Mouse (Mus musculus) spleen, postnatal 14 days (tissue): Measurements from ENCODE around the gene Pdlim4.

Experiments
- DNase-seq, 2 experiments: peaks; one replicate each; pipeline ENCODE4 v3.0.0; 2021 to 2022; ENCODE audit warnings: low spot score in 2 of 2

Pdlim4 gene

DNA sequence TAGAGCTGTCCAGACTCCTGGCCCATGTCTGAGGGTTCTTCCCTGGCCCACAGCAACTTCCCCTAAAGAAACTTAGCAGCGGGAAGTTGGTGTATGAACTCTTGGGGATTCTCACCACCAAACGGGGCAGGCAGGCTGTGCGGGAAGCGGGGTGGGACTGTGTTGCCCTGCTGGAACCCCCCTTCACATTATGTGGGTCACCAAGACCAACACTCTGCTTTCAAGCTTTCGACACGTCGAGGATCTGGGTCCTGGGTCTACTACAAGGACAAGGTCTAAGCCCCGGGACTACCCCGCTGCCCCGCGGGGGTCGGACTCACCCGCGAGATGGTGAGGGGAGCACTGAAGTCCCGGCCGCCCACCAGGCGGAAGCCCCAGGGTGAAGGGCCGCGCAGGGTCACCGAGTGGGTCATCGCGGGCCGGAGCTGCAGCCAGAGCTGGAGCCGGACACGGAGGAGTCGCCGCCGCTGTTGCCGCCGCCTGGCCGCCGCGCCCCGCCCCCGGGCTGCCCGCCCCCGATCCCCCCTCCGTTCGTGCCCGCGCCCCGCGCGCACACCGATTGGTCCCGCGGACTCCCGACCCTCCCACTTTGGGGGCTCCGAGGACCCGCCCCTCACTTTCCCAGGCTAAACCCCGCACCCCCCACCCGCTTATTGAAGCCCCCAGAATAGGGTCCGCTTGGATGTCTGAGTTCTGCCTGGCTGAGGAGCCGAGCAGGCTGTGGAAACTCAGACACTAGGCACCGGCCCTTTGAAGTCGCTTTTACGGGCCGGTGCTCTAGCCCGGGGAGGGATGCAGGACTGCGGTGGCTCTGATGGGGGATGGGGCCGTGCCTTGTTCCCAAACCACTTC is at the start of gene Pdlim4:
Gene Pdlim4 (minus strand): TSS at position 495 of the 852 bp plus-strand sequence.
- DNase-seq, result no peak

DNA sequence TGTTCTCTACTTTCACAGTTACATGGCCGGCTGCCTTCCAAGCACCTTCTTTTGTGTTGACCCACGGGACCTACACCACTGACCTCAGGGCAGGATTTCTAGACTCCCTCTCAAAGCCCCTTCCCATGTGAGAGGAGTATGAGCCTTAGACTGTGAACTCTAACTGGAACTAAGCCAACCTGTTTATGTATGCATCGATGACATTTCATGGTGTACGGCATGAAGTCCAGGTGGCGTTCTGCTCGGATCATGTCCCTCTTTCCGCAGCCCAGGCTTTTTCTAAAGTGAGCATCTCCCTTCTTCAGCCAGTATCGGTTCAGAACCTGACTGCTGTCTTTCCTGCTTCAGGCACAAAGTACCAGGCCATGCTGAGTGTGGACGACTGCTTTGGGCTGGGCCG is 48.3 kb upstream of the Pdlim4 start:
- DNase-seq, result no peak

DNA sequence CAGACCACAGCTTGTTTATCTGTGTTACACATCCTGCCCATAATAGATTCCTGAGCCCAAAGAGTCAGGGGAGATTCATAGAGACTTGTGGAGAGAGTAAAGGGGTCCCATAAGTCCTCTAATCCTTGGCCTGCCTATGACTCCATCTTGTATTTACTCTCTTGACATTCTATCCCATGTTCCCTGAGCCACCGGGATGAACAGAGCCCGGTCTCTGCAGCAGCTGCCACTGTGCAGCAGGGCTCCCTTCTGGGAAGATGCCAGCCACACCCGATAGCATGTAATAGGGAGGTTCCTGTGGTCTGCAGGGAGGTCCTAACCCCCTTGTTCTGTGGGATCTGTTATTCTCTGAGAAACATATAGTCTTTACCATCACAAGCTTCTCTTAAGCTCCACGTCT is 47.6 kb upstream of the Pdlim4 start:
- no peak for DNase-seq

DNA sequence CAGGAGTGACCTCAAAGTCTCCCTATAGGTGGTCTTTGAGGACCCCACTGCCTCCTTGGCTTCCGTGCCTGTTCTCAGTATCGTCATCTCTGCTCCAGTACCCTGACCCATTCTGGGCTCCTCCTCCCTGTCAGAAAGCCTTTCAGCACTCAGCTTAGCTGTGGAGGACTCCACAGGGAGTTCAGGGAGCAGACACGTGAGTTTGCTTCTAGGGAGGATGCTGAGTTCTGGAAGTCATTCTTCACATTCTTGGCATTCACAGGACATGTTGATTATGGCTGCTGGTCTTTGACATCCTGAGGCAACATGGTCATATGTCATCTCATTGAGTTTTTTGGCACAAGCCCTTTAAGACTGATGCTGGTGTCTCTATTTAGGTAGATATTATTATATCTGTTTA is 47.1 kb upstream of the Pdlim4 start:
- peak in 1 of 2 experiments; percentile 5 for DNase-seq

DNA sequence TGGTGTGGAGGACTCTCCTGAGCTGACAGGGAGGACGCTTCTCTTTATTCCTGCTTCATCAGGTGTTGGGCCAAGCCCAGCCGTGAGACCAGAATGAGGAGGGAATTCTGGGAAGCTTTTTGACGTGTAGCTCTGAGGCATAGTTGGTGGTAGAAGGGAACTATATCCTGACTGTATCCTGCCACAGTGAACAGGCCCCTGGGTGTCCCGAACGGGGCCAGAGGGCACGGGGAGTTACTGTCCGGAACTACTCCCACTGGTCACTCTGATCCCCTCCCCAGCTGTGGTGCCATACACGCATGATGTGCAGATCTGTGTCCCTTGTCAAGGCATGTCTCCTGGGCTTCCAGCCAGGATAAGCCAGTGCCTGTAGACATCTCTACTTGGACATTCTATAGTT is 46.5 kb upstream of the Pdlim4 start:
- peak in 1 of 2 experiments; percentile 5 for DNase-seq

DNA sequence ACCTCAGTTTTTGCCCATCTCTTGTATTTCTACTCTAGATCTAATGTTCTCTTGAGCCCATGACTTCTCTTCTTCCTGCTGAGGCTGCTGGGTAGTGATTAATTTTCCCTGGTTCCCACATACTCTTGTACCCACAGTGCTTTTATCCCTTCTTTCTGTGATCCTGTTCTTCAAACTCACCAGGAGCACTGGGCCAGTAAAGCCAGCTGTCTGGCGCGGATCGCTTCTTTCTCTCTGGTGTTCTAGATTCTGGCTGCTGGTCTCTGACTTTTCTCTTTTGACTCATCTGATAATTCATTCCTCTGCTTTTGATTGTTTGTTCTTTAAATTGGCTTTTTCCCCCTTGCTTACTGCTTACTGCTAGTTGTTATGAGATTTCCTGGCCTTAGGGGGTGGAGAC is 45.9 kb upstream of the Pdlim4 start:
- no peak for DNase-seq

DNA sequence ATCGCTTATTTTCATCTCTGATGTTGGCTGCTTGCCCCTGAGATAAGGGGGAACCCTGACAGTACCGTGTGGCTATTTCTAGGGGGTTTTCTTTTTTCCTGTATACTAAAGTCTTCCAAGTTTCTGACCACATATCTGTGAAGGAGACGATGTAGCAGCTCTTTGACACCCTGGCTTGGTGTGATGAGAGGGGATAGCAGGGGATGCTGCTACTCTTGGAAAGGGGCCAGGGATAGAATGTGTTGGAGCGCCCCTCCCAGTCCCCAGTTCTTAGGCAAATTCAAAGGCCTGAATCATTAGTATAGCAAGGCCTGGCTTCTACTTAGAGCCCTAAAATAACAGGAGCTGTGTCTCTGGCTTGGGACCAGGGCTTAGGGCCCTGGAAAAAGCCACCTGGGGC is 44.5 kb upstream of the Pdlim4 start:
- DNase-seq, result no peak

DNA sequence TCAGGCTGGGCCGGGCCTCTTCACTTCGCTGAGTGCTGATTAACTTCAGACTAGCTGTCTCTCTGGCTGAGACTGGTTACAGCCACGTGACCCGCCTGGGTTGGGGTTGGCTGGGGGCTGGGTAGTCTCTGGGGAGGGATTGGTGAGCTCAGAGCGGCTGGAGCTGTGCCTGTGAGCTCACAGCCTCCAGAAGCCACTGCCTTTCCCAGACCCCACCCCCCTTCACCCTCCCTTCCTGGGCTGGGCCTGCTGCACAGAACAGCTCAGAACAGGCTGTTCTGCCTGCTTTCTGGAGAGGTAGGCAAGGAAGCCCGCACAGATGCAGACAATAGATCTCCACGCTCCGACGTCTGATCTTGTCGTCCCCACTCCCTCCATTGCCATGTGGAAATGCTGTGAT is 44.1 kb upstream of the Pdlim4 start:
- DNase-seq, result no peak

DNA sequence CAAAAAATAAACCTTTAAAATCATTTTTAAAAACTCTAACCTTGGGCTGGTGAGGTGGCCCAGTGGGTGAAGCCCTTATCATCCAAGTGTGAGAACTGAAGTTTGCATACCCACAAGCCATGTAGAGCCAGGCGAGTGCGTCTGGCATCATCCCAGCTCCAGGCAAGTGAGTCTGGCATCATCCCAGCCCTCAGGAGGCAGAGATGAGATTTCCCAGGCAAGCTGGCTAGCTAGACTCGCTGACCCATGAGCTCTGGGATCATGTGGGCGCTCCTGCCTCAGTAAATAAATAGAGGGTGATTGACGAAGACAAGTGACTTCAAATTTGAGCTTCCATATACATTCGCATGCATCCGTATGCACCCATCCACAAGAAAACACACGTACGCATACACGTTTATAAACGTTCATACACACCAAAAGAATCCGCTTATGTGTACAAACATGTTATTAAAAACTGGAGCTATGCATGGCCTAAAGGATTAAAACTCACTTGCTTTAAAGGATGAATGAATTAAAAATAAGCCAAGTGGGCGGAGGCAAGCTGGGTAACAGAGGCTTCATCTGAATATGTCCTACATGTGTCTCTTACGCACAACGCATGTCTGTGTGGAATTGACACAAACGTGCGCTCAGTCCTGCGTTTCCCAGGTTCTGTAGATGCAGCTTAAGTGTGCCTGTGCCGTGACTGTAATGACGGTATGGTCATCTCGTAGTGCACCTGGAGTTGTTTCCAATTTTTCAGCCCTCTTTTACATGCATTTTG is 43.3 kb upstream of the Pdlim4 start:
- no peak for DNase-seq

DNA sequence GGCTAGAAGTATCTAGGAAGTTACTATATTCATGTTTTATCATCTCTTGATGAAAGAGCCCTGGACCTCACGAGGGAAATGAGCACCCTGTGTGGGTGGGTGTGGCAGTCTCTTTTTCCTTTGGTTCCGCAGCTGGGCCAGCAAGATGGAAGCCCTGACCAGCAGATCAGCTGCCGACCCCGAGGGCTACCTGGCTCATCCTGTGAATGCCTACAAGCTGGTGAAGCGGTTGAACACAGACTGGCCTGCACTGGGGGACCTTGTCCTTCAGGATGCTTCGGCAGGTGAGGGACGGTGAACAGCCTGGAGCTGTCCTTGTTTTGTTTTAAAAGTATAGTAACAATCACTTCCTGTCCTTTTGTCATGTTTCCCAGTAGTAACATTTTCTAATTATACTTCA is 42.5 kb upstream of the Pdlim4 start:
- no peak for DNase-seq

DNA sequence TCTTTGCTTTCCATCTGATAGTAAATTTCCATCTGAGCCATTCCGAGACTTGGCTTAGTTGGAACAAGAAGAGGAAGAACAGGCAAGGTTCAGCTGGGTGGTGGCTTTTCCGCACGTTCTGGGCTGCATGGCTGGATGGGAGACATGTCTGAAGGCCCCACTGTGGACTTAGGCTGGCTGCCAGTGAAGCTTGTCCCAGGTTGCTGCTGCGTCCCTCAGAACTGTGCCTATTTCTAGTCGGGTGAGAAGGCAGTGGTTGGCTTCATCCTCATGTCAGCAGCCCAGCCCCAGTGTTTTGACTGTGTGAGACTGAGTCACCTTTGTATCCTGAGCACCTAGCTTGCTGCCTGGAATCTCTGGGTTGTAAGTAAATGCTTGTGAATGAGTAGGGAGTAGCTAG is 40.1 kb upstream of the Pdlim4 start:
- no peak for DNase-seq

DNA sequence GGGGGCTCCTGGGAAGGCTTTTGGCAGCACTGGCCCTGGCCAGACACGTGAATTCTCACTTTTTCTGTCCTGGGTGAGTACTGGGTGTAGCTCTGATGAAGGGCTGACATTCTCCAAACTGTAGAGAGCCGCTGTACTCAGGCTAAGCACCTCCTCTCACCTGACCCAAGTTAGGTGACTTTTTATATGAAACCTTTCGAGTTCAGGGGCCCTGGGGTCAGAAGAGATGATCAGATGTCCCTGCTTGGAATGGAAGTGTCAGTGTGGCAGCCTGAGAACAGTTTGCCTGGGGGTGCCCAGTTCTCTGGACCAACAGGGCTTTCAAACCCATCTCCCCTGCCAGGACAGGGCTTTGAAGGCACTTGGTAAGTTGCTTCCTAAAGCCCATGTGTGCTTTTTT is 39.3 kb upstream of the Pdlim4 start:
- DNase-seq, result no peak

DNA sequence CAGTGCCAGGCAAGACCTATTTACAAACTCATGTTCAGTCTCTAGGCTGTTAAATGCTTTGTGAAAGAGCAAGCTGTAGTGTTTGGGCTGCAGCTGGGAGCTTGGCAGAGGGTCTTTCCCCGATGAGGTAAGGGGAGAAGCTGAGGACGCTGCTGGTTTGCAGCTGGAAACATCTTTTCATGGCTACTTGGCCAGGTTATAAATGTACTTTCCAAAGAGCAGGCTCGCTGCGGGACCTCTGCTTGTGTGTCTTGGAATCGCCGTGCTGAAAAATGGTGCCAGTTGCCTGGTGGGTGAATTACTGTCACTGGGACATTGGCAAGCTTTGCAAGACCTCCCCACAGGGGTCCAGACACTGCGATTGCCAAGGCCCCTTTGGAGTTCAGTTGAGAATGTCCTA is 38.4 kb upstream of the Pdlim4 start:
- no peak for DNase-seq

DNA sequence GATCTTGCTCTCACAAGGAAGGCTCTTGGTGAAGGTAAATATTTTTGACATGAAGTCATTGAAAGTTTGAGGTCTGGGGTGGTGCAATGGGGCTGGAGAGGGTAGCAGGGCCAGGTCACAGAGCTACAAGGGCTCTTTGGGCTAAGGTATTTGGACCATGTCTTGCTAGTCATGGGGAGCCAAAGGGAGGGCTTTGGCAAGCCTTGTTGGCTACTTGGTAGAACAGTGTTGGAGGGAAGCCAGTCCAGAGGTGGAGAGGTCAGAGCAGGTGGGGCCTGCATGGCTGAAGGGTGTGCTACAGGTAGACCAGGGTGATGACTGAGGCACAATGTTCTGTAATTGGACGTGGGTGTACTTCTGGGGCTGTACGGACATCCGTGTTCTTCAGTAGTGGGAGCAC is 37.9 kb upstream of the Pdlim4 start:
- DNase-seq, result no peak

DNA sequence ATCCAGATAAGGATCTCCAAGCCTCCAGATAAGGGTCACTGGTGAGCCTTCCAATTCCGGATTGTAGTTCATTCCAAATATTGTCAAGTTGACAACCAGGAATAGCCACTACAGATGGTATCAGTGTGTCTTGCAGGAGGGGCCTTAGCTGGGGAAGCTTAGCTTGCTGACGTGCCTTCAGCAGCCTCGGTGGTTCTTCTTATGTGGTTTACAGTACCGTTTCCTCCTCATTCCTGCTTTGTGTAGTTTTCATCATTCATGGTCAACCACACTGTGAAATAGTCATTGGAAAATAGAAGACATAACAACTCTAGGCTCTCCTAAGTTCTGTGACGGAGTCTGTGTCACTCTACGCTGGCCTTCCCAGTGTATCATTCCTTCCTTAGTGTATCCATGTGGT is 36.2 kb upstream of the Pdlim4 start:
- DNase-seq, result no peak

DNA sequence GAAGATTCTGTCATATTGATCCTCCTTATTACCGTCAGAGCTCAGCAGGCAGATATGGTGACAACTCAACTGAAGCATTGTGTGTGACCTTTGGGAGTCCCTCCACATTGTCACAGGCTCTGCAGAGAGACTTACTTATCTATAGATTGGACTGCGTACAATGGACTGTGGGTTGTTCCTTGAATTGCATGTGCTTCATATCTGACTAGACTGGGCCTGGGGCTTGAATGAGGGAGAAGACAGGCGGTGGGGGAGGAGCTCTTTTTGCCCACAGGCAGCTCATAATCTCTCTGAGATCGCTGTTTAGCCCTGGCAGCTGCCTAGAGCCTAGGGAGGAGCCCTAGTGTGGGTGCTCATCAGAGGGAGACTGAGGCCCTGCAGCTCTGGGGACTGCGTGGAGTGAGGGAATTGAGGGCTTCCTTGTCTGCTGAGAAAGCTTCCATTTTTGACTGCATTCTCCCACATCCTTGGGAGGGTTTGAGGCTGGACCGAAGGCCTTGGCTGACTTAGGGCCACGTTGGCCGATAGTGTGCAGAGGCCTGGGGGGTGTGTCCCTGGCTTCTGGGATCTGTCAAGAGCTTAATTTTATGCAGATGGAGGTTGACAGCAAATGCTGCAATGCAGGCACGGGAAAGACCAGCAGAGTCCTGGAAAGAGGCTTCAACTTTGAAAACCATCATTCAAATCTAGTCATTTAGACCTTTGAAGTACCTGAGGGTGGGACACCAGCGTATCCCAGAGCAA is 34.1 kb upstream of the Pdlim4 start:
- DNase-seq, result peak in 1 of 2 experiments; percentile 5

DNA sequence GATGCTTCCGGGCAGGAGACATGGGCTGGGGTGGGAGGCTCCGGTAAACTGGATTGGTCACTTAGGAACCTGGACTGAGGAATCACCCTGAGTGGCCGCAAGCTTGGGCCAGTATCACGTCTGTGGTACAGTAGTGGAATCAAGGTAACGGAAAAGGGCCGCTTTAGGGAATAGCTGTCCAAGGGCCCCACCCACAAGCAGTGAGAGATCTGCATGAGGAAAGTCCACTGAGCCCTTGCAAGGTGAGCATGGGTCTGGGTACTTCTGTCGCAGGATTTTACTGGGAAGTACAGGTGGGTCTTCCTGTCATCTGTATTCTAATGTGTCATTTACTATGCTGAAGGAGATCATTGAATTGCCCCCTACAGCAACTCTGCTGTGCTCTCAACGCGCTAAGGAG is 32.9 kb upstream of the Pdlim4 start:
- no peak for DNase-seq

DNA sequence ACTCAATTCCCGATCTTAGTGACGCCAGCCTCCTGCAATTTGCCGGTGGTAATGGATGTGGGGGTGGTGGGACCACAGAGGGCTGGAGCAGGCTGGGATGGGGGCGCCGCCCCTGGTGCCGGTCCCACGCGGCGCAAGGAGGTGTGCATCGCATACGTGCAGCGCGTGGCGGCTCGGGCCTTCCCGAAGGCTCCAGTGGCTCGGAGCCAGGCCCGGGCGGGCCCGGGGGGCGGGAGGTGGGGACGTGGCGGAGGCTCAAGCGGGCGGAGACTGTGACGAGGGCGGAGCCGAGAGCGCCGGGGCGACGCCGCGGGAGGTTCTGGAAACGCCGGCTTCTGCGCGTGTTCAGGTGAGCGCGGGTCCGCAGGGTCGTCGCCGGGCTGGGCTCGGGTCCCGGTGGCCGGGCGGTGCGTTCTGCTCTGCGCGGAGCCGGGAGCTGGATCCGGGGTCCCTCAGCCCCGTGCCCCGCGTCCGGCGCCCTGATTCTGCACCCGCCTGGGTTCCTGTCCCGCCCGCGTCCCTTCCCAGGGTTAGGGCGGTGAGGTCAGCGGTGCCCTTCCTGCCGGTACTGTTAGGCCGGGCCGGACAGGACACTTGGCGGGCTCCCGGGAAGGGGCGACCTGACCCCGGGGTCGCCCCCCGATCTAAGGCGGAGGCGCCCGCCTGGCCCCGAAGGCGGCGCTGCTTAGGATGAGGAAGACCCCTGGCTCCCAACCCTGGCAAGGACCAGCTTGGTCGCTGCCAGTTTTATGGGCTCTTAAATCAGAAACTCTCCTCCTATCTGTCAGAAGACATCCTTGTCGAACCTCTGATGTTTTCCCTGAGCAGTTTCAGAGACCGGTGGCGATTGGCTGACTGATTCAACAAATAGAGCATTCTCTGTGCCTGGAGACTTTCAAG is 32.1 kb upstream of the Pdlim4 start:
- DNase-seq, result peak in 1 of 2 experiments; percentile 7

DNA sequence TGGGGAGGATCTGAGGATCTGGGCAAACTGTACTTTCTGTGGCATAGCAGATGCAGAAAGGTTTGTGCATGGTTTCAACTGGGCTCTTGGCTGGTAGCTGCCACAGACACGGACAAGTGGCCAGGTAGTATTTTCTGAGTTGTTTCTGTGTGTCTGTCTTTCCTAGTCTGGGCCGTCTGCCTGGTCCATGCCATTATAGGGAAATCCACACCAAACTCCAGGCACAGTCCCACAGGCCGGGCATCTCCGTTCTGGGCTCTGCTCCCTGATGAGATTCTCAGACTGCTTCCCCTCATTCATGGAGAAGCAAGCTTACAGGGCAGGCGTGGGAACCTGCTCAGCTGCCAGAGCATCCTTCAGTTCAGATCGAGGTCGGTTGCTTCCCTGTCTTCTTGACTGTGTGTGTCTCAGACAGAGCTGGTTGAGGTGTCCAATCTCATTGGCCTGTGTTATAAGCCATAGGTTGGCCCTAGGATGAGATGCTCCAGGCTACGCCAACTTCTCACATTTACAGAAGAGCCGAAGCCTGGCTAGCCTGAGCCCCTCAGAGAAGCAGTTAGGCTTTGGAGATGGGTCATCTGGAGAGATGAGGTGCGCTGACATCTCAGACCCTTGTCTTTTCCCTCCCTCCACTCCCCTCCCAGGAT is 31.4 kb upstream of the Pdlim4 start, which contains the start of gene P4ha2:
Gene P4ha2 (plus strand): TSS at position 51 of the 647 bp plus-strand sequence.
- DNase-seq, result peak in 1 of 2 experiments; percentile 4

DNA sequence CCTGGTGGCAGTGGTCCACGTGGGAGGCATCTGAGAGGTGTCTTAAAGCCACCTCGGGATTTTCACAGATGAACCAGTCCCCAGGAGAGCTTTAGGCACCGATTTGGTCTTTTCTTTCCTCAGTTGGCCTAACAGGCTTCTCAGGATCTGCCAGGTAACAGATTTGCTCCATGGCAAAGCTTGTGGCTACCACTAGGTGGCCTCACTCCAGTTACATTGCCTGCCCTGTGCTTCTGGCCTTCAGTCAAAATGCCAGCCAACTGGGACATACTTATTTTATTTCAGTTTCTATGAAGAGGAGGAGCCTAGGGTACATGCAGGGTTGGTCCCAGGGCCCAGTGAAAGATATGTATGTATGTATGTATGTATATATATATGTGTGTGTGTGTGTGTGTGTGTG is 24.2 kb upstream of the Pdlim4 start:
- DNase-seq, result no peak

DNA sequence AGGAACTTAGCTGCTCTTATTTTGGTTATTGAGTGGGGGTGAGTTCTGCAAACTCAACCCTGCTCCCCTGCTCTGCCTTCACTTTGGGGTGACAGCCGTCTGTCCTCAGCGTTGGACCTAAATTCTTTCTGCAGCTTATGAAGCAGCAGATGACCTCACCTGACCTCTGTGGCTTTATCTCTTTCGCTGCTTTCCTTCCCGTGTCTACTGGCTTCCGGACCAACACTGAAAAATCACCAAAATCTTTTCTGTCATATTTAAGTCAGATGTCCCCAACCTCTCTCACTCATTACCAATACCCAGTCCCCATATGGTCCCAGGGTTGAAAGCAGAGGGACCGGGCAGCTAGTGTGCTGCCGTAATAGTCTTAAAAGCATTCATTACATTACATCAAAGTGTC is 23.4 kb upstream of the Pdlim4 start:
- no peak for DNase-seq
